Mouse (Mus musculus) cerebellum, postnatal 36 days (tissue): ENCODE results near the gene Aamdc.

ENCODE experiments used
- DNase-seq, 2 experiments: peaks; one replicate each; pipeline ENCODE4 v3.0.0; 2021 to 2022; ENCODE audit warnings: mixed read lengths in 2 of 2

Gene Aamdc

GRCm38 (mm10) chr7:97579067-97579975 is at the start of gene Aamdc, which contains the start of gene Rsf1:
TSS of gene Aamdc (minus strand) at chr7:97579497.
TSS of gene Rsf1 (plus strand) at chr7:97579889.
- peak; percentile 93 to 94 for DNase-seq

- DNase-seq, result no peak
These were observed 44.1 kb upstream of the Aamdc start for GRCm38 (mm10) chr7:97623402-97623801.

GRCm38 (mm10) chr7:97622676-97623075 is 43.4 kb upstream of the Aamdc start:
- no peak for DNase-seq

- DNase-seq, result no peak
These were observed 42.0 kb upstream of the Aamdc start for GRCm38 (mm10) chr7:97621346-97621745.

GRCm38 (mm10) chr7:97598548-97598947 is 19.3 kb upstream of the Aamdc start:
- DNase-seq, result no peak

GRCm38 (mm10) chr7:97593535-97593934 is 14.2 kb upstream of the Aamdc start:
- DNase-seq, result no peak

- no peak for DNase-seq
These were observed 13.1 kb upstream of the Aamdc start for GRCm38 (mm10) chr7:97592396-97592795.

- DNase-seq, result no peak
These were observed 12.0 kb upstream of the Aamdc start for GRCm38 (mm10) chr7:97591336-97591735.

GRCm38 (mm10) chr7:97590488-97590887 is 11.2 kb upstream of the Aamdc start:
- DNase-seq, result no peak

GRCm38 (mm10) chr7:97588506-97588905 is 9.2 kb upstream of the Aamdc start:
- no peak for DNase-seq

GRCm38 (mm10) chr7:97580843-97581214 is 1.5 kb upstream of the Aamdc start:
- DNase-seq, result peak; percentile 83 to 86

- peak; percentile 37 to 53 for DNase-seq
These were observed 912 bp upstream of the Aamdc start for GRCm38 (mm10) chr7:97579976-97580842.

GRCm38 (mm10) chr7:97578361-97579066 is 783 bp downstream of the Aamdc start:
- peak; percentile 36 to 37 for DNase-seq

GRCm38 (mm10) chr7:97570389-97570788 is 8.9 kb downstream of the Aamdc start:
- DNase-seq, result no peak

- DNase-seq, result no peak
These were observed 9.9 kb downstream of the Aamdc start for GRCm38 (mm10) chr7:97569372-97569771.

- DNase-seq, result no peak
These were observed 15.7 kb downstream of the Aamdc start for GRCm38 (mm10) chr7:97563576-97563975.

GRCm38 (mm10) chr7:97550673-97551072 is 28.6 kb downstream of the Aamdc start:
- no peak for DNase-seq

- no peak for DNase-seq
These were observed 30.0 kb downstream of the Aamdc start for GRCm38 (mm10) chr7:97549301-97549700.

GRCm38 (mm10) chr7:97546462-97546861 is 32.8 kb downstream of the Aamdc start:
- peak; percentile 20 to 30 for DNase-seq

- no peak for DNase-seq
These were observed 42.7 kb downstream of the Aamdc start for GRCm38 (mm10) chr7:97536571-97536970.

- DNase-seq, result no peak
These were observed 43.8 kb downstream of the Aamdc start for GRCm38 (mm10) chr7:97535531-97535930.

GRCm38 (mm10) chr7:97519935-97520334 is 59.4 kb downstream of the Aamdc start:
- DNase-seq, result no peak

GRCm38 (mm10) chr7:97514786-97515185 is 64.5 kb downstream of the Aamdc start:
- DNase-seq, result peak; percentile 35 to 44
